Mouse (Mus musculus): ENCODE data around the gene Htr3b. TPM values are rescaled to one million over a fixed set of nuclear protein-coding genes. Genes with fewer than 3 reads are reported as not detected.
"Not testable (repeated sequence)": the region's sequence is repeated elsewhere in the genome, so short reads cannot be mapped to it uniquely, and the experiment has no call there.

Htr3b gene
- 0.25 and 0.27 TPM in 2 replicates for polyA plus RNA-seq (2012; rRNA removed)

GRCm38 (mm10) chr9:48964587-48965040 is at the start of gene Htr3b:
TSS of gene Htr3b (minus strand) at chr9:48964990.
- WGBS = 54% methylated on average over 7 of the region's 7 CpGs
- no peak for DNase-seq (ENCODE audit: low read depth, low spot score)

DNA sequence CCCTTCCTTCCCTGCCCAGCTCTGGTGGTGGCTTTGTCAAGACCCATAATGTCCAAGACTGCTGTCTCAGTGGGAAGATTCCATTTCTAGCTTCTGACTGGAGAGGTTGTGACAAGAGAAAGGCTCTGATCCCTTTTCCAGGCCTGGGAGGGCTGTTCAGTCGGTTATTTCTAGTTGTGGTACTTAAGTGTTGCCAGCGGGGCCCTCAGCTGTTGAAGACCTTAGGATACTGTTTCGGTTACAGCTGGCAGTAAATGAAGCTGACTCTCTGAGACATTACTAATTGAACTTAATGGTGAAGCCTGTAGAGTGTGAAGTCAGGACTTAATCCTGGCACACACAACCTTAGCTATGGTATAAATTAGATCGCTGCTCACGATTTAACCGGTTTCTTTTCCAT is 34.5 kb upstream of the Htr3b start:
- WGBS = 88% methylated on average over 6 of the region's 6 CpGs
- no peak for DNase-seq (ENCODE audit: low read depth, low spot score)

DNA sequence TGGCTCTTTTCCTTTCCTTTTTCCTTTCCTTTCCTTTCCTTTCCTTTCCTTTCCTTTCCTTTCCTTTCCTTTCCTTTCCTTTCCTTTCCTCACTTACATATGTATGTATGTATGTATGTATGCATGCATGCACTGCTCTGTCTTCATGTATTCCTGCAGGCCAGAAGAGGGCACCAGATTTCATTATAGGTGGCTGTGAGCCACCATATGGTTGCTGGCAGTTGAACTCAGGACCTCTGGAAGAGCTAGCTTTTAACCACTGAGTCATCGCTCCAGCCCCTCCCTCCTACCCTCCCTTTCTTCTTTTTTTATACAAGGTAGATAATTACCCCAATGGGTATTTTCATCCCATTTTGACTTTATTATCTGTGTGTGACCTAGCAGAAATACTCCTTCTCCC is 30.9 kb upstream of the Htr3b start:
- 95% methylated on average over 1 of the region's 1 CpGs for WGBS
- DNase-seq (ENCODE audit: low read depth, low spot score) = no peak

DNA sequence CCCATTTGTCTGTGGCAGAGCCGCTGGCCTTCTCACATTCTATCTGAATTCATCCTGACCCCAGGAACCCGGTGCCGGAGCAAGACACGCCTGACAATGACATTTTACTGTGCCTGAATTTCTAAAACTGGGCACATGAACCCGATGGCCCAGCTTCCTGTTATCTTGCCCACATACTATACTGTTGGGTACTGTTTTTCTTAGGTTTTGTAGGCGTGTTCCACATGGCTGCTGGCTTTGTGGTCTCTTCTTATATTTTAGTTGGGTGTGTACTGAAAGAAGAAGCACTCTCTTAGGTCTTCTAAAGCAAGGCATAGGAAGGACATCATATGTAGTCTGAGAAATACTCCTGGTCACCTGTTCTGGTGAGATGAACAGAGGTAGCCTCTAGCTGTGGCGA is 30.0 kb upstream of the Htr3b start:
- DNase-seq (ENCODE audit: low read depth, low spot score) = no peak
- WGBS = 89% methylated on average over 7 of the region's 7 CpGs

- DNase-seq (ENCODE audit: low read depth, low spot score) = no peak
Measured at GRCm38 (mm10) chr9:48991671-48992070, 26.9 kb upstream of the Htr3b start.

GRCm38 (mm10) chr9:48987201-48988101 is 22.7 kb upstream of the Htr3b start:
- DNase-seq (ENCODE audit: low read depth, low spot score) = no peak
- WGBS = 55% methylated on average over 12 of the region's 12 CpGs

More at GRCm38 (mm10) chr9:48991671-48992070, 26.9 kb upstream of the Htr3b start:
- WGBS = 81% methylated on average over 5 of the region's 5 CpGs

DNA sequence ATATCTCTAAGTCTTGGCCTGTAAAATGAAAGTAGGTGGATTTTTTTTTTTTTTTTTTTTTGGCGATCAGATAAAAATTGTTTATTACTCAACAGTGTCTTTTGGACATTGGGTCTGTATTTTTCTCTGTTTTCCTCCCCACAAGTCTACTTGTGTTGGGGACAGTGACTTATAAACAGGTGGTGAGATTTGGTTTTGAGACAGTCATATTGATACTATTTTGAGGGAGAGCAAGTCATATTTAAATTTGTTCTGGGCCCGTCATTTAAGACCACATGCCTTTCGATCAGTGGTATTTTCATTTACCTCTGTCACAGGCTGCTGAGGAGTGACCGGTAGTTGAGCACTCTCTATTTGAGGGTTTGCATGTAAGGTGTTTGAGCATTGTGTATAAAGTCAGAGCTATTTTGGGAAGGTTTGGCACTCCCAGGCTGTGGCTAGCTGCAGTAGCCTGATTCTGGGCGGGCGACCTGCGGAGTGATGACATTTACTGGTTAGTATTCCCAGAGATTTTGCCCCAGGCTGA is 21.9 kb upstream of the Htr3b start:
- DNase-seq (ENCODE audit: low read depth, low spot score) = no peak
- 67% methylated on average over 7 of the region's 7 CpGs for WGBS

DNA sequence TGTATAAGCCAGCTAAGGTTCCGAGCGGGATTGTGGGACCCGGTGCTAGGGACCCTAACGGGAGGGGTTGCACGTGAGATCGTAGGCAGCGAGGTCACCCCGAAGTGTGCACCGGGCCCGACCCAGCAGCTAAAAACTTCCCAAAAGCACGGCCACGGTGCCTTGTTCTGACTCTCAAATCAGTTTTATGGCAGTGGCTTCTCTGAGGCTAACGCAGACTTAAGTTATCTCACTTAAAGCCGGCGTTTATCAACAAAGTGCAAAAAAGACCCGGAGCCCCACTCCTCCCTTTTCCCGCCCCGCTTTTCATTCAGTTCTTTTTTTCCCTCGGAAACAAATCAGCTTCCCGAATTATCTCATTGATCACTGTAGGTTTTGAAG is 20.9 kb upstream of the Htr3b start:
- no peak for DNase-seq (ENCODE audit: low read depth, low spot score)
- WGBS = under 1% methylated on average over 20 of the region's 20 CpGs

GRCm38 (mm10) chr9:48984845-48985707 is 20.3 kb upstream of the Htr3b start, which contains the start of gene Usp28:
TSS of gene Usp28 (plus strand) at chr9:48985375.
- under 1% methylated on average over 92 of the region's 94 CpGs for WGBS

GRCm38 (mm10) chr9:48984320-48984844 is 19.6 kb upstream of the Htr3b start:
- DNase-seq (ENCODE audit: low read depth, low spot score) = no peak

More at GRCm38 (mm10) chr9:48984845-48985707, 20.3 kb upstream of the Htr3b start, which contains the start of gene Usp28:
- peak; percentile 92 for DNase-seq (ENCODE audit: low read depth, low spot score)

GRCm38 (mm10) chr9:48983801-48984200 is 19.0 kb upstream of the Htr3b start:
- not testable (repeated sequence) for DNase-seq (ENCODE audit: low read depth, low spot score)
- 60% methylated on average over 6 of the region's 6 CpGs for WGBS

More at GRCm38 (mm10) chr9:48984320-48984844, 19.6 kb upstream of the Htr3b start:
- 5% methylated on average over 8 of the region's 8 CpGs for WGBS

- DNase-seq (ENCODE audit: low read depth, low spot score) = peak; percentile 83
Measured at GRCm38 (mm10) chr9:48981827-48982226, 17.0 kb upstream of the Htr3b start.

- DNase-seq (ENCODE audit: low read depth, low spot score) = no peak
- 59% methylated on average over 3 of the region's 3 CpGs for WGBS
Measured at GRCm38 (mm10) chr9:48980781-48981180, 16.0 kb upstream of the Htr3b start.

- DNase-seq (ENCODE audit: low read depth, low spot score) = no peak
- 27% methylated on average over 5 of the region's 5 CpGs for WGBS
Measured at GRCm38 (mm10) chr9:48980371-48980770, 15.6 kb upstream of the Htr3b start.

- WGBS = 71% methylated on average over 6 of the region's 6 CpGs
- no peak for DNase-seq (ENCODE audit: low read depth, low spot score)
Measured at GRCm38 (mm10) chr9:48976661-48977355, 12.0 kb upstream of the Htr3b start.

DNA sequence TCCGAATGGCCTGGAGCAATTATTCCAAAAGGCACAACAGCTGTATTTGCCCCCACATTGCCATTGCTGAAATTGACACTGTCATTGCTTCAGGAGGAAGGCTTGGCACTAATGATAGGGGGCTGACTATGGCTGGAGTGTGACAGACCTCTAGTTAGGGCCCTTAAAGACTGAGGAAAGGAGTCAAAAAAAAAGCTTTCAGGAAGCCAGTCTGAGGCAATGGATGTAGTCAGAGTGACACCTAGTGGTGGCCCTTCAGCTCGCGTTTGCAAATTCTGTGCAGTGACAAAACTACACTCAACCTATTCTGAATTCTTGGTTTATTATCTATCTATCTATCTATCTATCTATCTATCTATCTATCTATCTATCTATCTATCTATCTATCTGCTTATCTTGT is 7.7 kb upstream of the Htr3b start:
- DNase-seq (ENCODE audit: low read depth, low spot score) = no peak
- WGBS = 28% methylated on average over 3 of the region's 3 CpGs

GRCm38 (mm10) chr9:48962131-48962530 is 2.7 kb downstream of the Htr3b start:
- 36% methylated on average over 7 of the region's 7 CpGs for WGBS
- no peak for DNase-seq (ENCODE audit: low read depth, low spot score)

DNA sequence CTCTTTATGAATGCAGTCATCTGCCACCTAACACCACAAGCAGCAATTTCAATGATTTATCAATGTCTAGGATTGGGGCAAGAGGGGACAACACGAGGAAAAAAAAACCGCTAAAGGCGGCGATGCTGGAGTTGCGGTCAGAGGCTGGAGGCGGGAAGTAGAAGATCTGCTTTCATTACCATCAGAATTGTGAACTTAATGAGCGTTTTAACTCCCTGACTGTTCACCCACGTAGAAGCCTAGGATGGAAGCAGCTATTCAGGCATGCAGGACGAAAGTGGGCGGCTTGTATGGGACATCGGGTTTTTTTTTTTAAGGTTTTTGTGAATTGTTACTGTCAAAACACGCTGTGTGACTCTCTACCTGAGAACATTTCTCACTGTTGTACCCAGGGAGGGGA is 3.5 kb downstream of the Htr3b start:
- WGBS = 46% methylated on average over 12 of the region's 12 CpGs
- no peak for DNase-seq (ENCODE audit: low read depth, low spot score)

DNA sequence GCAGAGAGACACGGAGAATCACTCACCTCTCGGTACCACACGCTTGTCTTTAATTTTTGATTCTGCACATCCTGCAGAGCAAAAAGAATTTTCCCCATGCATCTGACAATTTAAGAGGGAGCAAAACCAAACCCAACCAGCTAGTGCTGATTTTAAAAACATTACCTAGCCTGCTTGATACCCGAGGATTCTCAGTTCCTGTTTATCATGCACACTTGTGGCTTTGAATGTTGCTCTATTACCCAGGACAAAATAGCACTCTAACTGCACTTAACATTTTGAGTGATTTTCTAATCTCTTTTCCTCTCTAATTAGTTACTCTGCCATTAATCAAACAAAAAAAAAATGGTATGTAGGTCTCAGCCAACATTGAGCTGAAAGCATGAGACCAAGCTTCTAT is 17.2 kb downstream of the Htr3b start:
- 85% methylated on average over 4 of the region's 4 CpGs for WGBS
- no peak for DNase-seq (ENCODE audit: low read depth, low spot score)

Measured in large intestine, adult 2 months (tissue).